Mouse (Mus musculus): ENCODE data around the gene Eno1.

GRCm38 (mm10) chr4:150281891-150282630 lies 45.5 kb downstream of the Eno1 start:
- TF ChIP-seq CTCF (IDR thresholded peaks at IDR 0.05) (no peak), EP300 (IDR thresholded peaks at IDR 0.05) (no peak)
